Mouse (Mus musculus) MEL (cell line): ENCODE measurements at regions not wholly inside any gene's neighbourhood (a gene's known extent, or its start where the extent isn't known, plus 50 kb on each side); places are given as distances from the start of the nearest gene placed in this dataset.

Experiments
- CTCF ChIP-seq, 3 experiments: IDR thresholded peaks in 2 of 3; conservative IDR thresholded peaks in 1 of 3; 2 replicates each; pipeline ENCODE4 v1.5.1; 2011 to 2012; ENCODE audit warnings: low read length in 3 of 3, low read depth in 2 of 3, mild to moderate bottlenecking in 2 of 3, improper control_type of control experiment in 1 of 3, inconsistent platforms in 1 of 3, mixed read lengths in 1 of 3, moderate library complexity in 1 of 3; ENCODE audit not compliant: control insufficient read depth in 1 of 3, insufficient read depth in 1 of 3, poor library complexity in 1 of 3, severe bottlenecking in 1 of 3
- ELF1 ChIP-seq: IDR thresholded peaks from 2 replicates; pipeline ENCODE4 v1.6.1; 2014; ENCODE audit warnings: low read depth, mild to moderate bottlenecking, inconsistent platforms, low read length, improper control_type of control experiment, moderate library complexity
- MAFK ChIP-seq: IDR thresholded peaks from 2 replicates; pipeline ENCODE4 v1.6.1; 2011; ENCODE audit warnings: low read depth, mild to moderate bottlenecking, low read length, improper control_type of control experiment, borderline replicate concordance
- NELFE ChIP-seq: IDR thresholded peaks from 2 replicates; pipeline ENCODE4 v1.6.1; 2011; ENCODE audit warnings: low read depth, low read length, improper control_type of control experiment
- POLR2A ChIP-seq, 2 experiments: IDR thresholded peaks; 2 replicates each; pipeline ENCODE4 v1.6.1; 2011 to 2012; ENCODE audit warnings: low read length in 2 of 2, mild to moderate bottlenecking in 2 of 2, control low read depth in 1 of 2, improper control_type of control experiment in 1 of 2, low read depth in 1 of 2, moderate library complexity in 1 of 2; ENCODE audit not compliant: control insufficient read depth in 1 of 2, insufficient read depth in 1 of 2, poor library complexity in 1 of 2
- TCF12 ChIP-seq: IDR thresholded peaks from 2 replicates; pipeline ENCODE4 v1.6.1; 2014; ENCODE audit warnings: low read depth, mild to moderate bottlenecking, inconsistent platforms, low read length, improper control_type of control experiment, moderate library complexity
- USF2 ChIP-seq, 2 experiments: IDR thresholded peaks; 2 replicates each; pipeline ENCODE4 v1.6.1; 2011 to 2012; ENCODE audit warnings: improper control_type of control experiment in 2 of 2, low read length in 2 of 2, borderline replicate concordance in 1 of 2, inconsistent platforms in 1 of 2, low read depth in 1 of 2, mild to moderate bottlenecking in 1 of 2; ENCODE audit not compliant: insufficient read depth in 1 of 2
- ZC3H11A ChIP-seq: IDR thresholded peaks from 2 replicates; pipeline ENCODE4 v1.6.1; 2012; ENCODE audit warnings: low read depth, mild to moderate bottlenecking, inconsistent platforms, low read length, improper control_type of control experiment

DNA sequence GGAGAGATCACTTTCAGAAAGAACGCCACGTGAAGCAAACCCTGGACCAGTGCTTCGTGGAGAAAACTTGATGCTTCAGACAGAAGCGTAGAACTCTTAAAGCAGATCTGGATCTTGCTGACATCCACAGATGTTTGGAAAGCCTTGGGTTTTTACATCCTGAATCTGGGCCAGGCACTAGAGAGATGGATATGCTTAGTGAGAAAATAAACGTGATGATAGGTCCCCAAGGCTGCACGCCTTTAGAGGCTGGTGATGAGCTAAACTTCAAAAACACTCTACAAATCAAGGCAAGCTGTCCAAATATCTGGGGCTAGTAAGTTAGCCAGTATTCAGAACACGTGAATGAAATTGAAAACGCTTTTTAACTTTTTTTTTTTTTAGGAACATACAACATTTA, 236.7 kb downstream of the Cog6 start:
- TF ChIP-seq MAFK (no peak), CTCF (IDR thresholded peaks at IDR 0.05 in 2 of 3, conservative IDR thresholded peaks at IDR 0.05 in 1 of 3; ENCODE audit: control insufficient read depth in 1 of 3, insufficient read depth in 1 of 3, low read depth in 2 of 3, low read length in 3 of 3, poor library complexity in 1 of 3, severe bottlenecking in 1 of 3) (no peak), ZC3H11A (no peak), POLR2A (IDR thresholded peaks at IDR 0.05; ENCODE audit: control insufficient read depth in 1 of 2, insufficient read depth in 1 of 2, low read depth in 1 of 2, low read length in 2 of 2, poor library complexity in 1 of 2) (no peak), ELF1 (no peak), NELFE (no peak), USF2 (IDR thresholded peaks at IDR 0.05; ENCODE audit: borderline replicate concordance in 1 of 2, insufficient read depth in 1 of 2, low read depth in 1 of 2, low read length in 2 of 2) (no peak), TCF12 (no peak)
